Mouse (Mus musculus): ENCODE data around the gene Ice1. TPM values are rescaled to one million over a fixed set of nuclear protein-coding genes. Genes with fewer than 3 reads are reported as not detected.

The Ice1 gene
- total RNA-seq, 2 experiments from 2014 or later, result 20.7 to 30.7 TPM

- no peak for DNase-seq
Observed at GRCm38 (mm10) chr13:70574216-70574615, 63.2 kb downstream of the Ice1 start.

- DNase-seq, result no peak
Observed at GRCm38 (mm10) chr13:70567889-70568288, 69.5 kb downstream of the Ice1 start.

GRCm38 (mm10) chr13:70553456-70553855 lies 84.0 kb downstream of the Ice1 start:
- DNase-seq, result no peak

- DNase-seq, result no peak
Observed at GRCm38 (mm10) chr13:70547457-70547856, 90.0 kb downstream of the Ice1 start.

- no peak for DNase-seq
Observed at GRCm38 (mm10) chr13:70545261-70545660, 92.2 kb downstream of the Ice1 start.

GRCm38 (mm10) chr13:70539842-70540241 lies 97.6 kb downstream of the Ice1 start:
- DNase-seq, result no peak

- no peak for DNase-seq
Observed at GRCm38 (mm10) chr13:70533412-70533811, 104.0 kb downstream of the Ice1 start.

GRCm38 (mm10) chr13:70532719-70533118 lies 104.7 kb downstream of the Ice1 start:
- DNase-seq, result no peak

- DNase-seq, result no peak
Observed at GRCm38 (mm10) chr13:70517651-70518050, 119.8 kb downstream of the Ice1 start.

- DNase-seq, result no peak
Observed at GRCm38 (mm10) chr13:70515004-70515403, 122.4 kb downstream of the Ice1 start.

- no peak for DNase-seq
Observed at GRCm38 (mm10) chr13:70510199-70510598, 127.2 kb downstream of the Ice1 start.

- no peak for DNase-seq
Observed at GRCm38 (mm10) chr13:70509375-70510016, 127.9 kb downstream of the Ice1 start.

GRCm38 (mm10) chr13:70508708-70509374 lies 128.6 kb downstream of the Ice1 start:
- DNase-seq, result no peak

Other genes with a start within 250 kb of the Ice1 start
- gene Adamts16, start 204.2 kb upstream of the Ice1 start, total RNA-seq (2021), result 1 to 10 TPM; 1.7 TPM